Comparison of ENCODE assay signal across 13 mouse cellular contexts in genomic region chr12:82999333-83000032, GRCm38 (mm10).
A peak's percentile ranks its signal among the peaks of the same experiment; 100 is the strongest.
DNase-seq lines count a peak whose midpoint lies in the region; ATAC-seq and TF ChIP-seq lines count a peak whose summit lies in the region.
"Had no signal": no experiment of that assay in that cellular context is flagged by ENCODE, and none has a peak within 500 bp of the region (broad histone marks: within the 10 kb centered on the region; RNA-seq: fewer than 3 reads in every experiment).

No protein-coding gene starts in this region.

- peak overlapping the region; percentile 10; the same call in 1 of the 2 replicates for H3K27ac ChIP-seq in heart, adult 2 months
- no peak overlapping the region for H3K27ac ChIP-seq in heart, embryonic 12.5 days (ENCODE audit: poor library complexity, severe bottlenecking)
- no peak overlapping the region for H3K27ac ChIP-seq in stomach, postnatal 0 days (replicated peaks)
- H3K27ac ChIP-seq: embryonic facial prominence, embryonic 13.5 days; hindbrain, embryonic 15.5 days; limb, embryonic 13.5 days; neural tube, embryonic 12.5 days had no signal

- H3K79me2 ChIP-seq in heart, adult 2 months (replicated peaks; ENCODE audit: control insufficient read depth, insufficient read depth, low read length), result no peaks in the 10 kb centered on the region

- TF ChIP-seq POLR2A in heart, adult 2 months (IDR thresholded peaks at IDR 0.05; ENCODE audit: insufficient read depth, low read depth, low read length), result no peak

- peaks cover 2% of the 10 kb centered on the region for H3K4me1 ChIP-seq in heart, adult 2 months (ENCODE audit: control insufficient read depth, insufficient read depth, low read length)
- no peaks in the 10 kb centered on the region for H3K4me1 ChIP-seq in heart, embryonic 12.5 days (replicated peaks)
- no peaks in the 10 kb centered on the region for H3K4me1 ChIP-seq in stomach, postnatal 0 days (replicated peaks; ENCODE audit: control insufficient read depth, insufficient read depth)
- H3K4me1 ChIP-seq: embryonic facial prominence, embryonic 13.5 days; hindbrain, embryonic 15.5 days; neural tube, embryonic 12.5 days had no signal

- intact Hi-C loops in heart, adult 2 months (cut with DNase I), result loop anchor here (5.0 kb wide), 1 partner anchor 37 kb away; no protein-coding TSS in a partner anchor
- intact Hi-C loops in heart, postnatal 10 days (cut with DNase I), result no loop called here

- no peak overlapping the region for H3K4me2 ChIP-seq in heart, embryonic 12.5 days
- H3K4me2 ChIP-seq in stomach, postnatal 0 days (replicated peaks; ENCODE audit: low read depth), result no peak overlapping the region
- H3K4me2 ChIP-seq: embryonic facial prominence, embryonic 13.5 days; hindbrain, embryonic 15.5 days; limb, embryonic 13.5 days; neural tube, embryonic 12.5 days had no signal

- no peak overlapping the region for H3K4me3 ChIP-seq in heart, adult 2 months
- no peak overlapping the region for H3K4me3 ChIP-seq in heart, embryonic 12.5 days
- H3K4me3 ChIP-seq in stomach, postnatal 0 days (ENCODE audit: low read depth, low read length), result no peak overlapping the region
- H3K4me3 ChIP-seq: embryonic facial prominence, embryonic 13.5 days; hindbrain, embryonic 15.5 days; limb, embryonic 13.5 days; neural tube, embryonic 12.5 days had no signal

- peak; percentile 59 to 74 for DNase-seq in heart, adult 2 months
- peak; percentile 10 to 11 for DNase-seq in urinary bladder, postnatal 36 days (ENCODE audit: low spot score in 2 of 2)
- no peak for DNase-seq in urinary bladder, postnatal 10 days (ENCODE audit: low spot score)
- peak; percentile 55 to 66 for DNase-seq in heart, postnatal 10 days
- no peak for DNase-seq in stomach, postnatal 0 days (ENCODE audit: low spot score)
- DNase-seq: right cerebral cortex, postnatal 14 days; thymus, adult 18-20 months had no signal

- H3K9me3 ChIP-seq in heart, embryonic 12.5 days (replicated peaks), result no peaks in the 10 kb centered on the region
- H3K9me3 ChIP-seq in stomach, postnatal 0 days (ENCODE audit: control insufficient read depth, low read length), result no peaks in the 10 kb centered on the region
- H3K9me3 ChIP-seq: embryonic facial prominence, embryonic 13.5 days; hindbrain, embryonic 15.5 days; limb, embryonic 13.5 days; neural tube, embryonic 12.5 days had no signal

- 0 out of 2 replicates have a peak, but pooled peaks have one; percentile 43 for TF ChIP-seq EP300 in heart, adult 2 months (IDR thresholded peaks at IDR 0.05; ENCODE audit: insufficient read depth, low read depth, low read length)
- no peak for TF ChIP-seq EP300 in stomach, postnatal 0 days (optimal IDR thresholded peaks at IDR 0.05)

- H3K9ac ChIP-seq in heart, adult 2 months (ENCODE audit: low read depth, low read length), result no peak overlapping the region
- no peak overlapping the region for H3K9ac ChIP-seq in heart, embryonic 12.5 days
- no peak overlapping the region for H3K9ac ChIP-seq in stomach, postnatal 0 days (ENCODE audit: low read length)
- H3K9ac ChIP-seq: embryonic facial prominence, embryonic 13.5 days; hindbrain, embryonic 15.5 days; limb, embryonic 13.5 days; neural tube, embryonic 12.5 days had no signal

- H3K27me3 ChIP-seq in heart, adult 2 months (ENCODE audit: control insufficient read depth, insufficient read depth, low read length), result no peaks in the 10 kb centered on the region
- H3K27me3 ChIP-seq in heart, embryonic 12.5 days (replicated peaks), result no peaks in the 10 kb centered on the region
- no peaks in the 10 kb centered on the region for H3K27me3 ChIP-seq in stomach, postnatal 0 days (ENCODE audit: control insufficient read depth, insufficient read depth, low read length)
- H3K27me3 ChIP-seq: embryonic facial prominence, embryonic 13.5 days; hindbrain, embryonic 15.5 days; neural tube, embryonic 12.5 days had no signal

- H3K36me3 ChIP-seq in heart, adult 2 months (ENCODE audit: control insufficient read depth, insufficient read depth, low read length), result no peaks in the 10 kb centered on the region
- H3K36me3 ChIP-seq in heart, embryonic 12.5 days, result no peaks in the 10 kb centered on the region
- no peaks in the 10 kb centered on the region for H3K36me3 ChIP-seq in stomach, postnatal 0 days (ENCODE audit: control insufficient read depth, insufficient read depth, low read length)
- H3K36me3 ChIP-seq: embryonic facial prominence, embryonic 13.5 days; hindbrain, embryonic 15.5 days; limb, embryonic 13.5 days; neural tube, embryonic 12.5 days had no signal

- TF ChIP-seq CTCF in heart, adult 2 months (IDR thresholded peaks at IDR 0.05), result no peak
- TF ChIP-seq CTCF in stomach, postnatal 0 days (IDR thresholded peaks at IDR 0.05; ENCODE audit: low read depth), result no peak

- ATAC-seq in heart, embryonic 12.5 days (ENCODE audit: insufficient number of reproducible peaks, low FRiP score), result no peak
- ATAC-seq in cerebellum, adult (ENCODE audit: insufficient number of reproducible peaks, low FRiP score, low TSS enrichment), result no peak
- ATAC-seq in stomach, postnatal 0 days (ENCODE audit: low FRiP score, low TSS enrichment), result no peak

- 66% methylated on average over 7 of the region's 7 CpGs for WGBS in heart, adult 2 months
- WGBS in heart, embryonic 12.5 days, result 88% methylated on average over 7 of the region's 7 CpGs
- WGBS in stomach, postnatal 0 days, result 63% methylated on average over 7 of the region's 7 CpGs

Comparison
In these comparisons a context has a peak if more than half of its experiments do, and no peak if none do; other contexts are left out.
1. DNase-seq: peak in heart, adult 2 months (2 of 2), urinary bladder, postnatal 36 days (2 of 2) and heart, postnatal 10 days (2 of 2); none in urinary bladder, postnatal 10 days (single experiment) and stomach, postnatal 0 days (single experiment).